Mouse (Mus musculus) heart, embryonic 14.5 days (tissue): ENCODE measurements at regions not wholly inside any gene's neighbourhood (a gene's known extent, or its start where the extent isn't known, plus 50 kb on each side); places are given as distances from the start of the nearest gene placed in this dataset.

Source experiments
- ATAC-seq: fragments of 200-750 bp; cut with Nextera tagmentation; 2 replicates; pipeline ENCODE4 v1.8.0; 2017; ENCODE audit warnings: low read depth, moderate TSS enrichment; ENCODE audit not compliant: insufficient number of reproducible peaks, insufficient read depth, low FRiP score
- H3K27ac ChIP-seq, 2 experiments: fragments of 200-500 bp in 1 of 2; fragments of 300-500 bp in 1 of 2; sonication (generic) in 1 of 2; replicated peaks in 1 of 2; 2 replicates each; pipeline ENCODE4 v1.5.1; 2012 to 2014; ENCODE audit warnings: low read depth in 2 of 2, low read length in 2 of 2, control low read depth in 1 of 2, mild to moderate bottlenecking in 1 of 2, mixed read lengths in 1 of 2; ENCODE audit not compliant: control insufficient read depth in 1 of 2, insufficient read depth in 1 of 2
- H3K27me3 ChIP-seq: fragments of 300-500 bp; sonication (generic); 2 replicates; pipeline ENCODE4 v1.6.1; 2014; ENCODE audit warnings: mild to moderate bottlenecking, low read length, control low read depth; ENCODE audit not compliant: control insufficient read depth, insufficient read depth
- H3K36me3 ChIP-seq: fragments of 300-500 bp; sonication (generic); 2 replicates; pipeline ENCODE4 v1.6.1; 2014; ENCODE audit warnings: mild to moderate bottlenecking, control low read depth, low read length, mixed read lengths; ENCODE audit not compliant: control insufficient read depth, insufficient read depth
- H3K4me1 ChIP-seq, 2 experiments: fragments of 200-500 bp in 1 of 2; fragments of 300-500 bp in 1 of 2; sonication (generic) in 1 of 2; 2 replicates each; pipeline ENCODE4 v1.6.1; 2012 to 2014; ENCODE audit warnings: low read length in 2 of 2, control low read depth in 1 of 2, mixed read lengths in 1 of 2; ENCODE audit not compliant: control insufficient read depth in 2 of 2, insufficient read depth in 2 of 2
- H3K4me2 ChIP-seq: fragments of 300-500 bp; sonication (generic); 2 replicates; pipeline ENCODE4 v1.6.1; 2014; ENCODE audit warnings: mild to moderate bottlenecking, low read length
- H3K4me3 ChIP-seq, 2 experiments: fragments of 200-500 bp in 1 of 2; fragments of 300-500 bp in 1 of 2; sonication (generic) in 1 of 2; 2 replicates each; pipeline ENCODE4 v1.5.1; 2012 to 2014; ENCODE audit warnings: low read length in 2 of 2, mild to moderate bottlenecking in 2 of 2, control low read depth in 1 of 2, low read depth in 1 of 2, moderate library complexity in 1 of 2; ENCODE audit not compliant: control insufficient read depth in 1 of 2, insufficient read depth in 1 of 2
- H3K9ac ChIP-seq: fragments of 300-500 bp; sonication (generic); 2 replicates; pipeline ENCODE4 v1.6.1; 2014; ENCODE audit warnings: mild to moderate bottlenecking, low read length
- H3K9me3 ChIP-seq: fragments of 300-500 bp; sonication (generic); 2 replicates; pipeline ENCODE4 v1.6.1; 2016; ENCODE audit warnings: low read length, control low read depth; ENCODE audit not compliant: control insufficient read depth
- WGBS: fragments of 180-500 bp; shearing (Covaris S2); extraction: QIAGEN DNeasy Blood & Tissue Kit; methylation state at CpG from one replicate; pipeline ENCODE4 v1.1.7; 2014; 5-methylcytosine and 5-hydroxymethylcytosine counted together

DNA sequence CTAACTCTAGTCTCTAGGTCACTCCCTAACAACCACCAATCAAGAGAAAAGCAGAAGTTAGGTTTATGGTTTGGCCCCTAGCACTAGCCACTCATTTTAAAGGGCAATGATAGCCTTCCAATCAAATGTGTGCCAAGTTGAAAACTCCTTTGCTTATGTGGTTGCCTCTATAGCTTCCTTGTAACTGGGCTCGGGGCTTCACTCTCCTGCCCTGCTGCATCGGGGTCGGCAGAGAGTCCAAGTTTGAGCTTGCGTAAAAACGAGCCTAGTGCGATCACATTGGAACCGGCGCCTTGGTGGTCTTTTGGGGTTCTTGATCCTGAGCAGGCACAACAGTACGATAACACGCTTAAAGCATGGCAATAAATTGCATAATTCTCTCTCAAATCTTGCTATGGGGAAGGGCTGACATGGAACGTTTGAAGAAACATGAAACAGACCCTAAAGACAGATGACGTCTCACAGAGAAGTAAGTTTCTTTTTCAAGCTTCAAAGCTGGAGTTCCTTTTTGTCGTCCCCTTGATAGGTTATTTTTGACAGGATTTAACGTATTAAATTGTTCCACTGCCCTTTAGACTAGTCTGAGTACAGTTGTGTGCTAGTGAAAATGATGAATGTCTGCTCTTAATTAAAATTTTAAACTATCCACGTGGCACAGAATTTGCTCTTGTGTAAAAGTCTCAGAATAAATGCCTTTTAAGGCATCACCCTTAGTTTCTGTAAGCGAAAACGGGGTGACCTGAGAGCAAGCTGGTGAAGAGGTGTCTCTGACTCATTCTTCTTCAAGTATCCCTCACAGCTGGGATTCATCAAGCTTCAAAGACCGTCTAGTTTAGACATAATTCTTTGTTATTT, 52.0 kb downstream of the 4930426L09Rik start:
- H3K9me3 ChIP-seq, result no peaks in the 10 kb centered on the region
- H3K27ac ChIP-seq, result no peak overlapping the region
- no peak overlapping the region for H3K9ac ChIP-seq
- H3K4me3 ChIP-seq, result no peak overlapping the region
- no peaks in the 10 kb centered on the region for H3K36me3 ChIP-seq
- no peaks in the 10 kb centered on the region for H3K4me1 ChIP-seq
- WGBS, result 68% methylated on average over 18 of the region's 18 CpGs
- ATAC-seq, result no peak
- no peak overlapping the region for H3K4me2 ChIP-seq
- no peaks in the 10 kb centered on the region for H3K27me3 ChIP-seq

DNA sequence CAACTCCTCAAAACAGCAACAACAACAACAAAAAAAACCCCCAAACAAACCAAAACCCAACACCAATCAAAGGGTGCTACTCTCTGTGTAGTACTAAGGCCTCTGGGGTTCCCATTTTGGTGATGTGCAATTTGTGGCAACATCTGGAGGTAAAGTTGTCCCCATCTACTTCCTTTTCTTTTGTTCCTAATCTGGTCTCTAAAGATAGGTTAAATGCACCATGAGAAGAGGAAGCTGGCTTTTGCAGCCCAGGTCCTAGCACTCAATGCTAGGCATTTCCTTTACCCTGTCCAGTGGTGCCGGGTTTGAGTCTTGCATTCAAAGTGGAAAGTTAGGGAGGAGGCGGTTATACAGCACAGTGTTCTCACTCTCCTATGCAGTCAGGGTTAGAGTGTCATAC, 57.4 kb downstream of the 4930426L09Rik start:
- no peak overlapping the region for H3K4me2 ChIP-seq
- no peak for ATAC-seq
- WGBS, result 65% methylated on average over 2 of the region's 2 CpGs
- no peak overlapping the region for H3K4me3 ChIP-seq
- H3K4me1 ChIP-seq, result no peaks in the 10 kb centered on the region; a peak in 1 of 4 replicates
- H3K9me3 ChIP-seq, result no peaks in the 10 kb centered on the region
- H3K9ac ChIP-seq, result no peak overlapping the region
- H3K27ac ChIP-seq, result no peak overlapping the region
- H3K36me3 ChIP-seq, result no peaks in the 10 kb centered on the region
- no peaks in the 10 kb centered on the region for H3K27me3 ChIP-seq

DNA sequence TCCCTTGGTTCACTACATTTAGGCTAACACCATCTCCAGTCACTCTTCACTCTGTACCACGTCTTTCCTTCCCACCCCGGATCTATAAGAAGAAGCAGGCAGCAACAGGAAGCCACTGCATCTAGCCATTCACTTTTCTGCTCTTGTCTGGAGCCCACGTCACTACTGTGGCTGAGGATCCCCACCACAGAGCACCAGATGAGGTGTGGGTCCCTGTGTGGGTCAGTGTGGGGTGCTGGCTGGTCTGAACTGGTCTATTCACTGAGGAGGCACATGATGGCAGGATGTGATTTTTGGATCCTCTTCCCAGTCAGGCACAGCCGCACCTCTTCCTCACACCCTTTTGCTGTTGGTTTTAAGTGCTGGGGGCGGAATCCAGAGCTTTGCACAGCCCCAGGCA, 59.7 kb downstream of the 4930426L09Rik start:
- Histone ChIP-seq H3K4me1 (no peaks in the 10 kb centered on the region; a peak in 1 of 4 replicates), H3K9ac (no peak overlapping the region), H3K4me2 (no peak overlapping the region), H3K36me3 (no peaks in the 10 kb centered on the region), H3K4me3 (no peak overlapping the region), H3K9me3 (no peaks in the 10 kb centered on the region), H3K27ac (no peak overlapping the region), H3K27me3 (no peaks in the 10 kb centered on the region)
- 71% methylated on average over 5 of the region's 5 CpGs for WGBS
- ATAC-seq, result no peak

DNA sequence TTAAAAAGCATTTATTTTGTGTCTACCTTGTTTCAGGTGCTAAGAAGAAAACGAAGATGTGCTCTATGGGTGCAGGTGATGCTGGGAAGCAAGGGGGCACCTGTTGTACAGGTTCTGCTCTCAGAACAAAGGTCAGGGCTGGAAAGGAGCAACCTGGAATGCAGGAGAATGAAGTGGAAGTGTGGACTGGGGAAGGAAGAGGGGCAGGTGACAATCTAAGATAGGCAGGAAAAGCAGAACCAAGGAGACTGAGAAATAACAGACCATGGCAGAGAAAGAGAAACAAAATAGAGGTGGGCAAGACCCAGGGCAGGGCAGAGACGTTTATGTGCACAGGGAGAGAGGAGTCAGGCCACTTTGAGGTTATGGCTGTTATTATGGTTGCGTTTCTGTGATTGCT, 60.6 kb downstream of the 4930426L09Rik start:
- H3K9me3 ChIP-seq, result no peaks in the 10 kb centered on the region
- no peak for ATAC-seq
- no peaks in the 10 kb centered on the region for H3K27me3 ChIP-seq
- H3K4me3 ChIP-seq, result no peak overlapping the region
- 72% methylated on average over 3 of the region's 3 CpGs for WGBS
- no peak overlapping the region for H3K4me2 ChIP-seq
- no peak overlapping the region for H3K9ac ChIP-seq
- no peaks in the 10 kb centered on the region; a peak in 1 of 4 replicates for H3K4me1 ChIP-seq
- H3K36me3 ChIP-seq, result no peaks in the 10 kb centered on the region
- H3K27ac ChIP-seq, result no peak overlapping the region

DNA sequence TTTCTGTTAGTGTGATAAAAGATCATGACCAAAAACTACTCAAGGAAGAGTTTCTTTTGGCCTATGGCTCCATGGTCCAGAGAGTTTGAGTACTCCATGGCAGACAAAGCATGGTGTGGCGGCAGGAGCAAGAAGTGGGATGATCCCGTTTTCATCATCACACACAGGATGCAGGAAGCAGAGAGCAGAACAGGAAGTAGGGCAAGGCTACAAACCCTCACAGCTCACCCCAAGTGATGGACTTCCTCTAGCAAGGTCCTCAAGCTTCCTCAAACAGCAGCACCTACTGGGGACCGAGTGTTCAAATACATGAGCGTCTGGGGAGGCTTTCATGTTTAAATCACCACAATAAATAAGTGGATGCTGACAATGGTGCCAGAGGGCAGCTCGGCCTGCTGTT, 61.1 kb downstream of the 4930426L09Rik start:
- Histone ChIP-seq H3K4me2 (no peak overlapping the region), H3K4me1 (no peaks in the 10 kb centered on the region; a peak in 1 of 4 replicates), H3K27ac (no peak overlapping the region), H3K36me3 (no peaks in the 10 kb centered on the region), H3K9ac (no peak overlapping the region), H3K9me3 (no peaks in the 10 kb centered on the region), H3K4me3 (no peak overlapping the region), H3K27me3 (no peaks in the 10 kb centered on the region)
- ATAC-seq, result no peak
- WGBS, result 60% methylated on average over 5 of the region's 5 CpGs

DNA sequence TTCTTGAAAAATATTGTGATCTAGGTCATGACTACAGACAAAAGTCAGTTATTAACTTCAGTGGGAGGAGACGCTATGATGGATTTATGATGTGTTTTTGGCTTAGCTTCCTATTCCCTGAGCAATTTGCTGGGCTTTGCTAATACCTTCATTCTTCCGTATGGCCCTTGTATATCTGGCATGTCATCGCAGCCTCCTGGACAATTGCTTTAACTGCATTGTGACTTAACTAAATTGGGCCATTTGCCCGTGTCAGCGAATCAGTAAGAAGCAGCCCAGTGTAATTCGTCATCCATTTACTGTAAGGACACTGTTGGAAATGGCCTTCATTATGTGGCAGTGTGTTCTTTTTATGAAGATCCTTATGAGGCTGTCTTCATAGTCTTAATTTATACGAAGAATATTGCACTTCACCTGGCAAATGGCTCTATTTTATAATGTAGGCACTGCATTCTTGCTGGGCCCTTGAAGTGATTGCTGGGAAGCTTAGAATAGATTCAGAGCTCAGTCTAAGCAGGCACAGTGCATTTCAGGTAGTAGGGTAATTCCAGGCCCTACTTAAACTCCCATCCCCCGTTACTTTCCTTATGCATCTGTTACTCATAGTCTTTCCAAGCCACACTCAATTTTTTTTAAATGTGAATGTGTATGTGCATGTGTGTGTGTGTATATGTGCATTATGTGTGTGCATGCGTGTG, 62.2 kb downstream of the 4930426L09Rik start:
- Histone ChIP-seq H3K4me3 (no peak overlapping the region), H3K27me3 (no peaks in the 10 kb centered on the region), H3K36me3 (no peaks in the 10 kb centered on the region), H3K9ac (no peak overlapping the region), H3K27ac (no peak overlapping the region), H3K9me3 (no peaks in the 10 kb centered on the region), H3K4me1 (no peaks in the 10 kb centered on the region; a peak in 1 of 4 replicates), H3K4me2 (no peak overlapping the region)
- WGBS, result 87% methylated on average over 9 of the region's 9 CpGs
- no peak for ATAC-seq

DNA sequence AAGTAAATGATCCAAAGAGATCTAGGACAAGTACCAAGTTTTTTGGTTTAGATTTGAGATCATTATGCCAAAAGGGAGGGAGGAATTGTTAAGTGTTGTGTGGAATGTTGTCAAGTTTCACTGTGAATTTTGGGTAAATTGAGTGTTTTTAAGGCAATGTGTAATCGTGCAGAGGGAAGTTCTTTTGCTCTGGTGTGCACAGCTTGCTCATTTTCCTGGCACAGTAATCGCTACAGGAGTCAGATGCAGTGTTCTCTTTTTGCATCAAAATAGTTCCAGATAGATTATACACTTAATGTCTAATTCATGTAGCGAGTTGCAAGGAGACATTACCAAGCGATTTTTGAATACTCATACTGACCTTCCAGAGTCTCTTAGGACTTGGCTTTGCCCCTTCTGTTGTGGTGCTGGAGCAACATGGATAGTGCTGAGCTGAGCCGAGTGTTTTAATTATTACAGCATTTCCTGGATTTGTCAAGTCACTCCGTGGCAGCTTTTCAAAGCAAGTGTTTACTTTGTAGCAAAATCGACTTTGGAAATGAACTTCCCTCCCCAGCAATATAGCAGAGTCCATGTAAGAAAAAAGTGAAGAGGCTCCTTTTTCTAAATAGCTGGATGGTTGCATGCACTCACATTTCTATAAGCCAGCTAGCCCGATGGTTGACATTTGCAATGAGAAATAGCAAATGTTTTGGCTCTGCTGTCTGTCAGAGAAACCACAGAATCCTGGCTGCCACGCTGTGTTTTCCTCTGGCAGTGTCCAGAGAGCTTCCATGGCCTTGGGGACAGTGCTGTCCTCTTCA, 66.6 kb downstream of the 4930426L09Rik start:
- no peak for ATAC-seq
- 55% methylated on average over 9 of the region's 9 CpGs for WGBS
- H3K9me3 ChIP-seq, result no peaks in the 10 kb centered on the region

More for the DNA sequence above, 66.6 kb downstream of the 4930426L09Rik start:
- H3K27me3 ChIP-seq, result no peaks in the 10 kb centered on the region
- no peak overlapping the region for H3K27ac ChIP-seq
- H3K36me3 ChIP-seq, result no peaks in the 10 kb centered on the region
- no peak overlapping the region for H3K9ac ChIP-seq
- H3K4me3 ChIP-seq, result no peak overlapping the region
- no peaks in the 10 kb centered on the region for H3K4me1 ChIP-seq
- H3K4me2 ChIP-seq, result no peak overlapping the region
